Mouse (Mus musculus): Measurements from ENCODE around the gene Qsox1.

The Qsox1 gene

DNA sequence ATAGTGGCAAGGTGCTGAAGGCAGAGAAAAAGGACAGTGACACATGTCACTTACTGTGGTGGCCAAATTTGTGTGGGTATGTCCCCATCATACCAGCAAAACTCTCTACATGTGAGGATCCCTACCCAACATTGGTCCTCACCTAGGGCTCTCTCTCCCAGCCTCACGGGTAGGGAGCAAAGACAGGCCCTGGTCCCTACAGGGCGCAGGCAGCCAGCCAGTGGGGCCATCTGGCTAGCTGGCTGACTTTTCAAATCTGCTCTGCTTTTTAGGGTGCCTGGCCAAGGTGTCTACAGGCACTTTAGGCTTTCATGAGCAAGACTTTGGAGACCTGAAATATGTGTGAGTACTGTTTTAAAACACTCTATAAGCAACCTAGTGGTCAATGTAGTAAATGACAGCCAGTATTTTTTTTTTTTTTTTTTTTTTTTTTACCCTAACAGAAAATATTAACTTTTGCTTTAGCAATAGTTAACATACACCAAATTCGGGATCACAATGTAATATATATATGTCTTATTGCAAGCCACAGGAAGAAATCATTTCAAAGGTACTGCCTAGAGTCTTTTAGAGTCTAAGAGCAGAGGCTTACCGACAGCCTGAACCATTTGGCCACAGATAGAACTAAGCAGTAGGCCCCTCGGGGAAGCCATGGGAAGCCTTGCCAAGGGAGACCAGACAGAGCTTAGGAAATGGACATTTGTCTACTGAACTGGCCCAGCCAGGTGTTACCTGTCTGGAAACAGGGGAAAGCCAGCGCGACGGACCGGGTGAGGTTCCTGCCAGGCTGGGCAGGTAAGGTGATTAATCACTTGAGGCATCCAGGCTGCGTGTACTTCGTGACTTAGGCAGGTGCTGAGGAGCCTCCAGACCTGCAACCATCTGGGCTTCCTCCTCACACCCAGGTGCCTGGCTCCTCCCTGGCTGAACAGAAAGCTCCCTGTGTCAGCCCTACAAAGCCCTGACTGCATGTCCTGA lies 11.4 kb downstream of the Qsox1 start:
- no peak for DNase-seq (ENCODE audit: low spot score in 2 of 2)

DNA sequence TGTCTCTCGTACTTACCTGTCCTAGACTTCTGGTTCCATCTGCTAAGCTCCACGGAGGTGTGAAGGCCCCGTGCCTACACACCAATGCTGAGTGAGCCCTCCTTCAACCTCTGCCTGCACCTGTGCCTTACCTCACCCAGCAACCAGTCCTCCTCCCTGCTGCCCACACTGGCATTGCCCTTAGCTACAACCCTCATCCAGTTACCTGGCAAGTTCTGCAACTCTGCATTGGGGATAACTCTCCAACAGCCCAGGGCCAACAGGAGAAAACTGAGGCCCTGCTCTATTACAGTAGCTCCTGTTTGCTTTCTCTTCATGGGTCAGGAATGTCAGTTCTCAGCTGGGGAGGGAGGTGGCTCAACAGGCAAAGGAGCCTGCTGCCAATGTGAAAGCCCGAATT lies 14.7 kb downstream of the Qsox1 start:
- no peak for DNase-seq (ENCODE audit: low spot score in 2 of 2)

- DNase-seq (ENCODE audit: low spot score in 2 of 2), result no peak
Measured at GRCm38 (mm10) chr1:155797425-155797824, 15.3 kb downstream of the Qsox1 start.

- DNase-seq (ENCODE audit: low spot score in 2 of 2), result no peak
Measured at GRCm38 (mm10) chr1:155796757-155797405, 15.8 kb downstream of the Qsox1 start.

GRCm38 (mm10) chr1:155795791-155796233 lies 16.9 kb downstream of the Qsox1 start:
- no peak for DNase-seq (ENCODE audit: low spot score in 2 of 2)

- DNase-seq (ENCODE audit: low spot score in 2 of 2), result no peak
Measured at GRCm38 (mm10) chr1:155794855-155795254, 17.8 kb downstream of the Qsox1 start.

- no peak for DNase-seq (ENCODE audit: low spot score in 2 of 2)
Measured at GRCm38 (mm10) chr1:155791919-155792318, 20.8 kb downstream of the Qsox1 start.

DNA sequence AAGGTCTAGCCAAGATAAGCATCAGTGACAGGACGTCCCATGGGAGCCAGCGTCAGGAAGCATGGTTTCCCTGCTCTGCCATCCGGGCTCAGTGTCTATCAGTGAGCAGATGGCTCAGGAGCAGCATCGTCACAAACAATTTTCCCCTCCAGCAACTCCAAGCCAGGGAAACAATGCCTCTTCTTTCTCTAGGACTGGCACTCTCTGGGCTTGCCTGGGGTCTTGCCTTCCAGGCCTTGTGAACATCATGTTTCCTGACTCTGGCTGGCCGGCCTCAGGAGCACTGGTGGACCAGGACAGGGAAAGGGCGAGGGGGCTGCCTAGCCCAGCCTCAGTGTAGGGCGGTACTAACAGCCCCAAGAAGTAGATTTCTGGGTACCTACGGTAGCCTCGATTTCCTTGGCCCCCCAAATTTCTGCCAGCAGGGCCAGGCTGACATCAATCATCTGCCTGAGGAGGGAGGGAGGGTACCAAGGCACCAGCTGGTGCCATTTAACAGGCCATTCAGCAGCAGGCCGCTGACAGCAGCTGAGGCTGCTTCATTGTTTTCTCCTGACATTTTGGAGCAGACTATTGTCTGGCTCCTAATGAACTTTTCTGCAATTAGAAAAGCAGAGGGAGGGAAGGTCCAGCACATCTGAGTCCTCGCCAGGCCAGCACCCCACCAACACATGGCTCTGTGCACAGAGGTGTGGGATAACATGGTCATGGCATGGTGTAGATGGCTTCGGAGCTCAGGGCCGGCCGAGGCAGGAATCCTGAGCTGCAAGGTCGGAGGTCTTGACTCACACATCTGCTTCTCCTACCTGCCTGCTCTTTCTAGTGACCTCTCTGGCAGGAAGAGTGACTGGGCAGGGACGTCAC lies 22.3 kb downstream of the Qsox1 start:
- DNase-seq (ENCODE audit: low spot score in 2 of 2), result no peak

DNA sequence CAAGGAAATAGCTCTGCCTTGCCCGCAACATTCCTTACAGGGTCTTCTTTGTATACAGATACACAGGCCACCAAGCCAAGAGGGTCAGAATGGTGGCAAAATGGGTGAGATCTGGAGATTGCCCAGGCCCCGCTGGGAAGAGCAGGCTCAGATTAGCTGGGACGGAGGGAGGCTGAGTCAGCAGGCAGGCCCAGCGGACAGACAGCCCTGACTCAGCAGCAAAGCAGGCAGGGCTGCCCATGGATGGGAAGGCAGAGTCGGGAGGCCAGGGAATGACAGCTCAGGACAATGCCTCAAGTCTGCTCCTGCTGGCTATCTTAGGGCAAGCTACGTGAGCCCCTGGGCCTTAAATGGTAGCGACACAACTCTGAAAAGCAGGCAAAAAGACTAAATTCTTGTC lies 26.8 kb downstream of the Qsox1 start:
- DNase-seq (ENCODE audit: low spot score in 2 of 2), result no peak

DNA sequence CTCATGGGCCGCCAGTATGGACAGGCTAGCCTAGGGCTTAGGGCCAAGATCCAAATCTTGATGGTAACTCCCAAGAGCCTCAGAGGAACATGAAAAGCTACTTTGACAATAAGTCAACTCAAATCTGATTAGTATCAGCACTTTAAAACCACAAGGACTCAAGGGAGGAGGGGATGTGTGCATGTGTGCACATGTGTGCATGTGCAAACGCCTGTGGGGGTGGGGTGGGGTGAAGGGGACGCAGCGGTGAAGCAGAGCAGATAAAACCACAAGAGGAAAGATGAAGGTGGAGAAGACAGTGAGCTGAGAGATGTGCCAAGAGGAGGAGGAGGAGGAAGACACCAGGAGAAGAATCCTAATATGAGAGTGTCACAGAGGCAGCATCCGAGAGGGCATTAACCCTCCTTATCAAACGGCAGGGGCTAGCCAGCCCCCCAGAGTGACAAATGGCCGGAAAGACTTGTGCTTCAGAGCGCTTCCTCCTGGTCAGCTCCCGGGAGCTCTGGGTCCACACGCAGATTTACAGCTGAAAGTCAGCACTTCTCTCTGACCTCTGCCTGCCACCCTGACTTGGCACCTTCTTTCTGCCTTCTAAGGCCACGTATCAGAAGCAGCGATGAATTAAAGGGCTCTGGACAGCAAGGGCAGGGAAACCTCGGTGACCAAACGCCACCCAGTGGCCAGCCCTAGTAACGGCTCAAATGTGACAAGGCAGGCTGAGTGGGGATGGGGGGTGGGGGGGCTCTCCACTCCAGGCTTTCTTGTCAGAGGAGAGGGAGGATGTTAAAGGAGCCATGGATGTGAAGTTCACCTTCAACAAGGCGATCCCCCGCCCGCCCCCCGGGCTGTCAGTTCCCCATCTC lies 28.1 kb downstream of the Qsox1 start:
- DNase-seq (ENCODE audit: low spot score in 2 of 2), result peak in 1 of 2 experiments; percentile 36

- DNase-seq (ENCODE audit: low spot score in 2 of 2), result no peak
Measured at GRCm38 (mm10) chr1:155782382-155782781, 30.3 kb downstream of the Qsox1 start.

DNA sequence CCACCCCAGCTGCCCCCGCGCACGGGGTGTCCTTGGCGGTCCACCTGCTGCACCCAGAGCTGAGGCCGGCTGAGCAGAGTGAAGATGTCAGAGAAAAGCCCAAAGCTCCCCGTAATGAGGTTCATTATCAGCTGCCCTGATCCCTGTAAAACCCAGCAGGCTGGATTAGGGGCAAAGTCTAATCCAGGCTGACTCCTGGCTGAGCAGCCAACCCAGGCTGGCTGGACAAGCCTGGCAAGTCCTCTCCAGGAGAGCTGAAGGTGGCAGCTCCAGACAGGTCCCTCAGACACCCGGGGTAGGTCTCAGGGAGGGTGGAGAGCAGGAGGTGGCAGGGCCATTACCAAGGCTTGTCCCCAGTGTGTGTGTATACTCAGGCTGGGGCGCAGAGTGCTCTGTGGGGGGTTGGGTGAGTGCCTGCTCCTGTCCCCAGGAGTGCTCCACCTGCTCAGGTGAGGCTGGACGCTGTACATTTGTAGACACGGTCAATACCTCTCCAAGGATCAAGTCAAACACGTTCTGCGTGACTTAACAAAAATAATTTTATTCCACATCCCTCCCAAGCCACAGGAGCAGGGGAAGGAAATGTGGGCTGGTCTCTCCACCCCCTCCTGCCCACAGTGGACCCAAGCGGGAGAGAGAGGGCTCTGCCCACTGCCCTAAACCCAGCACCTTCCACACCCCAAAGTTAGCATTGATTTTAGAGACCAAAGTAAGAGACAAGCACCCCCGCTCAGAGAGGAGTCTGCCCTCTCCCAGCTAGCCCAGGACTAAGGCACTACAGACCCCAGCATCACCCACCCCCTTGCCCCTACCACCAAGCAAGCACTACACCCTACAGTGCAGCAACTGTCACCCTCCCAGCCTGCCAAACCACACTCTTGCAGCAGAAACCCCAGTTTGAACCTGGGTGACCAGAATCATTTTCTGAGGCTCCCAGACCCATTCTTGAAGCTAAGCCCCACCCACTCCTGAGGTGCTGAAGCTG lies 34.8 kb downstream of the Qsox1 start:
- no peak for DNase-seq (ENCODE audit: low spot score in 2 of 2)

DNA sequence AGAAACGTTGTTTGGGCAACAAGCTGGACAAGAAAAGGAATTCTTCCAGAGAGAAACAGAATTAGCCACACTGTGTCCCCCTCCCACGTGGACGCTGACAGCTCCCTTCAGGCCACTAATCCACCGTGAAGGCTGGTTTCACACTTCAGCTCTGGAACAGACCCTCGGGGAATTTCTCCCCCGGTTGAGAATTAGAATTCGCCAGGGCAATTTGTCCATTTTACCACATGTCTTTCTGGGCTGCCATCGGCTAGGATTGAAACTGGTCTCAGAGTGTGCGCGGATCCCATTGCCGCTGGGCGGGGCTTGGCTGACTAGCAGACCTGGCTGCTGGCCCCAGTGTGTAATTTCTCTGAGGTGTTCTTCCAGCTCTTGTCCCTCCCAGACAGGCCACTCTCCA lies 53.5 kb downstream of the Qsox1 start:
- DNase-seq (ENCODE audit: low spot score in 2 of 2), result no peak

DNA sequence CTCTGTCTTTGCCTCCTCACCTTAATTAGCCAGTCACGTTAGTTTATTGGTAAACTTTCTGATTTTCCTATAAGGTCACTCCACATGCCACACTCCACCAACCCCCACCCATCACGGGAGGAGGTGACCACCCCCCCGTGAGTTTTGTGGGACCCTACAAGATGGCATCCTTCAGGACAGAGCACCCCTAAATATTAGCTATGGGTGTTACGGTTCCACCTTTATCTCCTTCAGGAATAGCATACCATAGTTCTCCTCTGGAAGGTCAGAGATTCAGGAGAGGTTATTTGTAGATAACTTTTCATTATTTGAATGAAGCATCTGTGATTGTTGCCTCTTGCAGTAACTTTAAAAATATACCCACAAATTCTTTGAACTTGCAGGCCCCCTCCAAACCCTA lies 54.0 kb downstream of the Qsox1 start:
- no peak for DNase-seq (ENCODE audit: low spot score in 2 of 2)

- DNase-seq (ENCODE audit: low spot score in 2 of 2), result no peak
Measured at GRCm38 (mm10) chr1:155757621-155758020, 55.1 kb downstream of the Qsox1 start.

DNA sequence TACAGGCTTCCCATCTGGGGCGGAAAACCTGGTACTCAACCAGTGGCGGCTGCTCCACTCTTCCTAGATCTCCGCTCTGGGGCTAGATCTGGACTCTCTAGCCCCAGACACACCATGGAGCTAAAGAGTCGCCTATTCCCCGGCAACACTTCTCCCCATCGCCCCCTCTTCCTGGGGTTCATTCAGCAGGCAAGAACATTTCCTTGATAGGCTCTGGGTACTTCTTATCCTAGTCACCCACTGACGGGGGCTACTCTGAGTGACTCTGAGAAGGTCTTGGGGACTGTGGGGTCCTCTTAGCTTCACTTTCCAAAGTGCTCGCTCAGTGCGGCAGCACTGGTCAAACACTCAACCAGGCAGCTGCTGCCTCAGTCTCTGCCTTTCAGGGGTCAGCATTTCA lies 59.3 kb downstream of the Qsox1 start:
- DNase-seq (ENCODE audit: low spot score in 2 of 2), result no peak

DNA sequence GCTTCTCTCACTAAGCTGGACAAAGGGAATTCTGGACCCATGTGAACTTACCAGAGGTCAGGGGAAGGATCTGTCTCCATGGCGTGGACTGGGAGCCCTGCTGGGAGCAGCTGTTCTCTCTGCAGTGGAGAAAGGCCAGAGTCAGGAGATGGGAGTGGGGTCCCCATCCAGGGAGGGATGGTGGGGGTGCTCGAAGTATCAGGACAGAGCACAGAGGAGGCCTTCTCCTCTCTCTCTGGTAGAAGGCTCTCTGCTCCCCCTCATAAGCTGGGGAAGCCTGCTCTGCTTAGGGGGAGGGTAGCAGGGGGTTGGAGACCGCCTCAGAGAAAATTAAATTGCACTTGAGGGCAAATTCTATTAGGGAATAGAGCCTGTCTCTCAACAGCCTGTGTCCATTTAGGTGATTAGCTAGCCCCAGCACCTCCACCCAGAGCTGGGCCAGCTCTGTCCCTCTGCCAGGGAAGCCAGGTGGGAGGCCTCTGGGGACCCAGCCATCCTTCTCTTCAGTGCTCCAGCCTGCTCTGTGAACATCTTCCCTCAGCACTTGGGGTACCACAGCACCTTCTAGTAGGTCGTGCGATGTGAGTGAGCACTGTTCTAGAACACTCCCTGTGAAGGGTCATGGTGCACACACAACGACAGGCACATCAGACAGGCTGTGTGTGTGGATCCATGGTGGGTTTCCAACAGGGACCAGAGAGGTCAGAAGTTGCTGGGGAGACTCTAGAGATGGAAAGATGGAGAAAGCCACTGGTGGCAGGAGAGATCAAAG lies 61.0 kb downstream of the Qsox1 start, which contains the start of gene Lhx4:
TSS of gene Lhx4 (minus strand) at position 201 of the 772 bp plus-strand sequence.
- no peak for DNase-seq (ENCODE audit: low spot score in 2 of 2)

DNA sequence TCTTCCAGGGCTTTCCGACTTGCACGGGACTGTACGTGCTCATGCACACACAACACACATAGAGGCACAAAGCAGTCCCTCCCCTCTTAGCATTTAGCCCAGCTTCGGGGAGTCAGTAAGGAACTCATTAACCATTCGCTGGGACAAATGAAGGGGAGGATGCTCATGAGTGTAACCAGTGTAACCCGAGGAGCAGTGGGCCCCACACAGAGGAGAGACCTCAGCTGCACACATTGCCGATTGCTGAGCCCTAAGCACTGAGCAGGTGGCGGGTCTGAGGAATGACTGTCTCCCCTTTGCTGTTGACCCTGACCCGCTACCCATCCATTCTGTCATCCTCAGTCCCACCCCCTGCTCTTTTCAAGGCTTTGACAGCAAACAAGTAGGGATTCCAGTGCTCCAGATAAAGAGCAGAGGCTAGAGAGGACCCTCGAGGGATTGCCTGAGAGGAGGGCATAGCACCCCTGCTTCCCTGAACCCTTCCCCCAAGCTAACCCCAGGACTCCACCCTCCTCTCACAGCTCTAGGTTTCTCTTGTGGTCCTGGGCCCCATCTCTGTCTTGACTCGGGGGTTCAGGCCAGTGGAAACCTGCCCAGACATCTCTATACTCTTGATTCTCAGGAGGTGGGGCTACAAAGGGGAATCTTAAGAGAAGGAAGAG lies 62.0 kb downstream of the Qsox1 start:
- no peak for DNase-seq (ENCODE audit: low spot score in 2 of 2)
